Mouse (Mus musculus) c-Kit-negative CD71-positive TER-119-positive erythroid progenitor cells, embryonic 14.5 days (primary cell): ENCODE data around the gene Mtmr10.

Source experiments
- DNase-seq: peaks from one replicate; pipeline ENCODE4 v3.0.0-alpha.2; 2013; ENCODE audit warnings: low read depth, low spot score

Mtmr10 gene

DNA sequence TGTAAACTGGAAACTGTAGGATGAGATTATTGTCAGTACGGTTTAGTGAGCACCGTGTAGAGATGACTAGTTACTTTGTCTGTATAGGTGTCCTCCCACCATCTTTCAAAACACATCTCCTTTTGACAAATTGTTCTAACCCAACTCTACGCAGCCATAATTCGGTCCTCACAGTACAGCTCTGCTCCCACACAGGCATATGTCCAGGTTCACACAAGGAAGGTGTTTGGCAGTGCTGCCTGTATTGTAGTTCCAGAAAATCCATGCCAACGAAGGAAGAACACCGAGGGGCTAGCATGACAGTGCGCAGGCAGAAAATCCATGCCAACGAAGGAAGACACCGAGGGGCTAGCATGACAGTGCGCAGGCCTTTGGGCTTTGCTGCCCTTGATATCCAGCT lies 4.3 kb downstream of the Mtmr10 start:
- DNase-seq = no peak

DNA sequence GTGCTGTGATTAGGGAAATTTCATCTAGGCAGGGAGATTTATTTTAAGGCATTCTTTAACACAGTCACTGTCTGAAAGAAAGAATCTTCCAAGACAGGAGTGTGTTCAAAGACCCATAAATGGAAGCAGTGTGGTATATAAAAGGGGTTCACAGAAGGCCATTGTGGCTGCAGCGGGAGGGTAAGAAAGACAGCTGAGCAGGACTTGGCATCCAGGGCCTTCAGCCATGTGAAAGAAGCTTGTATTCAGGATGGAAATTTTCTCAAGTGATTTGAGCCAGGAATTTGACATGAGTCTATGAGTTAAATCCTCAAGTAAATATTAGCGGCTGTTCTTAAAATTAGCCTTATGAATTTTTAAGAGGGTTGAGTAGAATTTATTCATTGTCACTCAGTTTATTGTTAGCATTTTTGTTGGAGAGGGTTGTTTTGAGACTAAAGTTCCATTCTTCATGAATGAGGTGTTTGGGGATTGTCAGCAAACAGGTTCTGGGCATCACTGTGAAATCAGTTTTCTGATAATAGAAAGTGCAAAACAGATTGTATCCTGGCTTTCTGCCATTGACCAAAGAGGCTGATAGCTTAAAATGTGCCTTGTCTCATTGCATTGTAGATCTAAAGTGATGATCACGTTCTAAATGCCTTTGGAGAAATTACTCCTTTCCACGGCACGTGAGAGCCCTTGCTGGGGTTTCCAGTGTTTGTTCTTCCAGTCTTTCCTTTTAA lies 9.0 kb downstream of the Mtmr10 start:
- DNase-seq = no peak

- no peak for DNase-seq
Observed at GRCm38 (mm10) chr7:64310241-64310640, 22.8 kb downstream of the Mtmr10 start.

GRCm38 (mm10) chr7:64310756-64311155 lies 23.3 kb downstream of the Mtmr10 start:
- DNase-seq = no peak

- no peak for DNase-seq
Observed at GRCm38 (mm10) chr7:64312811-64313210, 25.4 kb downstream of the Mtmr10 start.

GRCm38 (mm10) chr7:64321125-64321524 lies 33.7 kb downstream of the Mtmr10 start:
- no peak for DNase-seq

DNA sequence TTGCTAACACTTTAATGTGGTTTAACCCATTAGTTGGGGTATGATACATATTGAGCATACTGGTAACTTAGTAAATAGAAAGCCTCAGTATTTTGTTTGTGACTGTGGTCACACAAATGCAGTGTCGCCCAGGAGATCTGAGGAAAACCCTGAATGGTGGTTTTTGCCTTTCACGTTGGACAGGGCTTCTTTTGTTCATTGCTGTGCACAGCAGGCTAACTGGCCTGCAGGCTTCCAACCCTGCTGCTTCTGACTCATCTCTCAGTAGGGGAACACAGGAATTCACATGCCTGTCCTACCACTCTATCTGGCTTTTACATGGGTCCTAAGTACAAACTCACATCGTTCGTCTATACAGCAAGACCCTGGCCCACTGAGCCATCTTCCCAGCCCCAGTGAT lies 34.2 kb downstream of the Mtmr10 start:
- DNase-seq = no peak

GRCm38 (mm10) chr7:64326892-64327291 lies 39.4 kb downstream of the Mtmr10 start:
- DNase-seq = peak; percentile 42

- no peak for DNase-seq
Observed at GRCm38 (mm10) chr7:64327486-64327885, 40.0 kb downstream of the Mtmr10 start.

DNA sequence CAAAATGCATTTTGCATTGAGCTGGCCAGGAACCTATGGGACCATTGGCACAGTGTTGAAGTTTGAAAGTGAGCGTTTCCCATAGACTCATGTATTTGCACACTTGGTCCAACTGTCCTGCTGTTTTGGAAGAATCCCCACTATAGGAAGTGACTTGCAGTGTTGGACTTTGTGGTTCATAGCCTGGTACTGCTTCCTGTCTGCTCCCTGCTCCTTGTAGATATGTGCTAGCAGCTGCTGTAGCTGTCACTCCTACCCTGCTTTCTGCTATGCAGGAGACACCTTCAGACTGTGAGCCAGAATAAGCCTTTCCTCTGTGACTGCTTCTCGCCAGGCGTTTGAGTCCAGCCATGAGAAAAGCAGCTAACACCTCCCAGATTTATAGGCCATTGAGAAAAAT lies 43.9 kb downstream of the Mtmr10 start:
- no peak for DNase-seq

DNA sequence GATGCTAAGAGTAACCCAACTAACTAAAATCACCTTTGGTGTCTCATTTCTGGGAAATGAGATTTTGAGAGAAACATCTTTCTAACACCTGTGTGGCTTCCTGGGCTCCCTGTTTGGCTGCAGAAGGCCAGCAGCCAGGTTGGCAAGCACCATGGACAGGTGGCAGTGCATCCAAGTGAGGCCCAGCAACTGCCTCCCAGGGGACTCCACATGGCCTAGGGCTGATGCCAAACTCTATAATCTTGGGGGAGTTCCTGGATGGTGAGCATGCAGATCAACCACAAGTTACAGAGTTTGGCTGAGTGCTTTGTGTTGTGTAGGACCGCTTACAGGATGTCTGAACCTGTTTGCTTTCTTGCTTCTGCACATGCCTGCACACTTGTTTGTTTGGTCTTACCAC lies 45.2 kb downstream of the Mtmr10 start:
- no peak for DNase-seq

DNA sequence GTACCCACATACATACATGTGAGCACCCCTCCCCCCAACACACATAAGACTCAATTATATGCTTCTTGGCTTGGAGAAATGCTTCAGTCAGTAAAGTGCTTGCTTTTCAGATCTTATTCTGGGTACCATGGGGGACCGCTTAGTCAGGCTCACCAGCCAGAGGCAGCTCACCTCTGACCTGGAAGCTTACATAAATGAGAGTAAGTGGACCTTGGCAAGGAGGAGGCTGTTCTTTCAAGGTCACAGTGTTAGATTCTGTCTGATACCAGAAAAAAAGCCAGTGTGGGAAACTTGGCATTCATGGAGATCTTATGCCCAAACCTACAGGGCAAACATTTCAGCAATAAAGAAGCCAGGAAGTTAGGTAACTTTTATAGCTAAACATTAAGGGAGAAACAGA lies 60.4 kb downstream of the Mtmr10 start:
- DNase-seq = no peak

DNA sequence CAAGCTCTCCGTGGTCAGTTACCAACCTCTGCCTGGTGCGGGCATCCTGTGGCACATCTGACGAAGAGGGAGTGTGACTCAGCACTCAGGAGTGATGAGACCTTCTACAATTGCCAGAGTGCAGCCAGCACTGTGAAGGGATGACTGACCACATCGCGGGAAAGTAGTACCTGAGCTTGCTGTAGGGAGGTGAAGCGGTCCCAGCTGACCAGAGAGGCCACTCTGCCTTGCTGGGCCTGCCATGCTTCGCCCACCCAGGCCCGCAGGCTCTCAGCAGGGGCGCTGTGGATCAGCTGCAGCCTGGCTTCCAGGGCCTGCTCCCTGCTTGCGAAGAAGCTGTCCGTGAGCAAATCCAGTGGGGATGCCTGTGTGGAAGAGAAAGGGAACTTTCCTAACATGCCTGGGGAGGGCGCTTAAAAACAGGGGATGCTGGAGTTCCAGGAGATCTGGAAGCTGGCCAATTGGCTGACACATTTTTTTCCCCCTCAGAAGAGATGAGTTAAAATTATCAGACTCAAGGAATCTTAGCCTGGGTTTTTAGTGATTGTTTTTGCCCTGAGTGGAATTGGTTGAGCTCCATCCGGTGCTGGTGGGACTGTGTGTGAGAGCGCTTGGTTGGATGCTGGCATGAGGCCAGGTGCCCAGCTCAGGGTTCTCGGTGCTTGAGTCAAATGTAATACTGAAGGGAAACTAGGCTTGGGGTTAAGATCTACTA lies 61.9 kb downstream of the Mtmr10 start:
- no peak for DNase-seq

DNA sequence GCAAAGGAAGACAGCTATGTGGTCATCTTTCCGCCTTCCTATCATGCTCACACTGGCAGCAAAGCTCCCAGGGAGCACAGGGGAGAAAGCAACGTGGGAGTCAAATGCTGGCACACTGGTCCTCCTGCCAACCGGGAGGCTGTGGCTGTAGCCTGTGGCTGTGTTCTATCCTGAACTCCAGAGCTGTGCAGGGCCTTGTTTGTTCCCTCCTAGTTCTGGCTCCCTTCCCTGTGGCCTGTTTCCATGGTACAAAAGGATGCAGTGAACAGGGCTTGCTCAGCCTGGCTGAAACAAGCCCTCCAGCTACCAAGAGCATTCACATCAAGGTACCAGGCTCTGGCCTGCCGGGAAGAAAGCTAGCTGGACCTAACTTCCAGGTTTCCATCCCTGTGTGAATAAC lies 63.6 kb downstream of the Mtmr10 start:
- DNase-seq = no peak

GRCm38 (mm10) chr7:64354206-64354605 lies 66.8 kb downstream of the Mtmr10 start:
- DNase-seq = no peak

- no peak for DNase-seq
Observed at GRCm38 (mm10) chr7:64356661-64357060, 69.2 kb downstream of the Mtmr10 start.

DNA sequence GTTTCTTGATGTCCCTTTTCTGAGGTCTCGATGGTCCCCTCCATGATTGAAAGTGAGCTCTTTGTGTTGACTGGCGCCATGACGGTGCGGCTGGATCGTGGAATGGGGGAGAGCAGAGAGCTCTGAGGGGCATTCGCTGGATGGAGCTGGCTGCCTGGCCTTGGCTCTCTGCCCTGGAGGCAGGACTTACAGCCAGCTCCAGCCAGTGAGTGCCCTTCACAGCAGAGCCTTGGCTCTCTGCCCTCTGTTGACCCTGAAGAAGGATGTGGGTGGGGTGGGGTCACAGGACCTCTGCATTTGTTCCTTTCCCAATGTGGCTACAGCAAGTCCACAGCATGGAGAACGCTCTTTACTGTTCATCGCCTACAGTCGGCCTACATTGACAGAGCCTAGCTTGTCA lies 70.0 kb downstream of the Mtmr10 start:
- no peak for DNase-seq

DNA sequence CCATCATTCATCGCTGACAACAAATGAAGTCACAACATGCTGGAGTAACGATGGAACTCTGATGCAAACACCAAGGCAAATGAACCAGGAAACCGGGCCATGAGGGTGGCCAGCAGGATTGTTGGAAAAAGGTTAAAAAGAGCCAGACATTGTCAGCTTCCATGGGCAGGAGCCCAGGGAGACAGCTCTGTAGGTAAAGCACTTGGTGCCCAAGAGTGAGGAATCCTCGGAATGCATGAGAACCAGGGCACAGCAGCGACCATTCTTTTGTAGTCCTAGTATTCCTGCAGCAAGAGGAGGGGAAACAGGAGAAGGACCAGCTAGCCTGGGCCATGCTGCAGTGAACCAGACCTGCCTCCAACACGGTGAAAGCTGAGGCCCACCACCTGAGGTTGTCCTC lies 71.2 kb downstream of the Mtmr10 start:
- no peak for DNase-seq

DNA sequence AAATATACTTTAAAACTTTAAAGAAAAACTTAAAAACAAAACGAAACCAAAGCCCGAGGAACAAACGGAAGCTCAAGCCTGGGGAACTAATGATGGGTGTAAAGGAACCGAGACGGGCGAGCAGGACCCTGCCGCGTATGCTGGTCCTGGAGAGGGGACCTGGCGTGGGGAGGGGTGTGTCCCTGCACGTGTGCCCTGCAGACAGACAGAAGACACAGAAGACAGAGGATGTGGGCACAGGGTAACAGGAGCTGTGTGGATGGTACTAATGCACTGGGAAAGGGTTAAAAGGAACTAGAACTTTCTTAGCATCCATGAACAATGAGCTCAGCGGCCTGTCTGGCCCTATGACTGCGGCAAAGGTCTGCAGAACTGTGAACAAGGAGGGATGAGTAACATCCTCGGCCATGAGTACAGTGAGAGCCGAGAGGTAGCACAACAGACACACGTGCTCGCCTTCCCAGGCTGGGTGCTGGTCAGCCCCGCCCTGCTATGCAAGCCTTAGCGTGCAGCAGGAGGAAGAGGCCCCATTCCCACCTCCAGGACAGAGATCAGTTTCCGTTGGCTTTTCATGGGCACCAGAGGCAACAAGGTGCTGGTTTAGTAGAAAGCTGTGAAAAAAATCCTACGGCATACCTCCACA lies 72.6 kb downstream of the Mtmr10 start:
- DNase-seq = no peak

GRCm38 (mm10) chr7:64360586-64360945 lies 73.1 kb downstream of the Mtmr10 start:
- DNase-seq = no peak

- no peak for DNase-seq
Observed at GRCm38 (mm10) chr7:64365863-64366262, 78.4 kb downstream of the Mtmr10 start.

DNA sequence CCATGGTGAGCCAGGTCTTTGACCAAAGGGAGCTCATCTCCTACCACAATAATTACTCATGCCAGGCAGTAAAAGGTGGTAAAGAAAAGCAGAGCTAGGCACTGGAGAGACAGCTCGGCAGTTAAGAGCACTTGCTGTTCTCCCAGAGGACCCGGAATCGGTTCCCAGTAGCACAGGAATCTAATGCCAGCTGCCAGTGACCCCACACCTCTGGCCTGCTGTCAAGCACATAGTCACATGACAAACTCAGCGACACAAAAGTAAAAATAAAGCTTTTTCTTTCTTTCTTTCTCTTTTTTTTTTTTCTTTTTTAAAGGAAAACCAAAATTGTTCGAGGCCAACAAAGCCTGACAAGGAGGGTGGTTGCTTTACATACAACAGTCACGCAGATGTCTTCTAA lies 82.4 kb downstream of the Mtmr10 start:
- DNase-seq = no peak
